Mouse (Mus musculus) embryonic facial prominence, embryonic 10.5 days (tissue): Measurements from ENCODE around the gene Cldn14. TPM values are rescaled to one million over a fixed set of nuclear protein-coding genes. Genes with fewer than 3 reads are reported as not detected.
A peak's percentile ranks its signal among the peaks of the same experiment; 100 is the strongest.
"Not testable (repeated sequence)": the region's sequence is repeated elsewhere in the genome, so short reads cannot be mapped to it uniquely, and the experiment has no call there.

Experiments used
- DNase-seq: peaks from one replicate; pipeline ENCODE4 v3.0.0-alpha.2; 2017; ENCODE audit warnings: low spot score
- H3K27ac ChIP-seq: fragments of 300-500 bp; sonication (generic); replicated peaks from 2 replicates; pipeline ENCODE4 v1.5.1; 2016; ENCODE audit warnings: mild to moderate bottlenecking
- H3K27me3 ChIP-seq: fragments of 300-500 bp; sonication (generic); replicated peaks from 2 replicates; pipeline ENCODE4 v1.6.1; 2016; ENCODE audit warnings: low read depth, mild to moderate bottlenecking; ENCODE audit not compliant: poor library complexity, severe bottlenecking
- H3K36me3 ChIP-seq: fragments of 300-500 bp; sonication (generic); replicated peaks from 2 replicates; pipeline ENCODE4 v1.6.1; 2016; ENCODE audit warnings: mild to moderate bottlenecking, moderate library complexity
- H3K4me1 ChIP-seq: fragments of 300-500 bp; sonication (generic); 2 replicates; pipeline ENCODE4 v1.6.1; 2016
- H3K4me3 ChIP-seq: fragments of 300-500 bp; sonication (generic); 2 replicates; pipeline ENCODE4 v1.5.1; 2016; ENCODE audit warnings: mild to moderate bottlenecking, moderate library complexity
- H3K9me3 ChIP-seq: fragments of 300-500 bp; sonication (generic); 2 replicates; pipeline ENCODE4 v1.6.1; 2016; ENCODE audit warnings: mild to moderate bottlenecking
- WGBS: fragments of 180-500 bp; shearing (Covaris S2); methylation state at CpG from one replicate; pipeline ENCODE4 v1.1.7; 2016; 5-methylcytosine and 5-hydroxymethylcytosine counted together
- polyA plus RNA-seq: library from polyadenylated mRNA; unstranded; fragments of >200 nt; fragmentation: Nextera tagmentation; extraction: Ambion mirVana; gene quantifications from 2 replicates; pipeline ENCODE4 v1.2.1, GENCODE M21; 2016

Gene Cldn14
- polyA plus RNA-seq, 1 experiment from 2014 or later: not detected

- DNase-seq: no peak
- H3K9me3 ChIP-seq: no peaks in the 10 kb centered on the region
- 82% methylated on average over 6 of the region's 6 CpGs for WGBS
- H3K4me1 ChIP-seq: peaks cover 3% of the 10 kb centered on the region; the same call in 1 of the 2 replicates
- no peak overlapping the region for H3K27ac ChIP-seq
- H3K4me3 ChIP-seq: no peak overlapping the region
- H3K36me3 ChIP-seq: no peaks in the 10 kb centered on the region
- H3K27me3 ChIP-seq: no peaks in the 10 kb centered on the region
Observed at GRCm38 (mm10) chr16:94001366-94001765, 7.3 kb downstream of the Cldn14 start.

DNA sequence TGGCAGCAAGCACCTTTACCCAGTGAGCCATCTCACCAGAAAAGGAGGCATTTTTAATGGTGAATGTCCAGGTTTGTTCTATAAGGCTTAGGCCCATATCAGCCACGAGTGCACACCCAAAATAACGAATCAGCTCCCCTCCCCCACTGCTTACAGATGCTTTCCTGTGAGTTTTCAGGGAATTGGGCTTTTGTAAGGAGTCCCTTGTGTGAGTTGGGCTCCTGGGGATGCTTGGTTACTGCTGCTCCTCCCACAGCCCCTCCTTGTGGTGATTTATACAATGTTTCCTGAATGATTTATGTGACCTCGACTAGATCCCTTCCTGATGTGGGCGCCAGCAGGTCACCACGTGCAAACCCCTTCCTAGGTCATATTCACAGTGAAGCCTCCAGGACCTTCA lies 9.7 kb downstream of the Cldn14 start:
- DNase-seq: no peak
- 65% methylated on average over 5 of the region's 5 CpGs for WGBS
- Histone ChIP-seq H3K9me3 (no peaks in the 10 kb centered on the region), H3K36me3 (no peaks in the 10 kb centered on the region), H3K4me1 (peaks cover 12% of the 10 kb centered on the region; the same call in 1 of the 2 replicates), H3K4me3 (no peak overlapping the region), H3K27me3 (no peaks in the 10 kb centered on the region), H3K27ac (no peak overlapping the region)

DNA sequence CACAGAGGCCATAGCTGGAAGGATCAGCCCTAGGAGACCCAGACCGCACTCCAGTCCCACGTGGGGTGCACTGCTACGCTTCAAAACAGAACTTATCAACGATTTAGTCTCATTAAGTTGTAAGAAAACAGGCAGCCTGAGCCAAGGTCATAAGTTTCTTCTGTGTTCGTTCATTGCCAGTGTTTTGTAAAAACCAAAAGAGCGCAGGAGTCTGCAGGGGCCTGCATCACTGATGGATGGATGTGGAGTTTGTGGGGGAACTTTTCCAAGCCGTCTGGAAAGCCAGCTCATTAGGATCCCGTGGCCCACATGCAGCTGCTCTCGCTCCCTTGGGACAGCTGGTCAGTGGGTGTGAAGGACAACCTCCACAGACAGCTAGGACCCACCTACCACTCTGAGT lies 25.1 kb downstream of the Cldn14 start:
- Histone ChIP-seq H3K4me3 (no peak overlapping the region), H3K4me1 (peaks cover 20% of the 10 kb centered on the region), H3K27me3 (no peaks in the 10 kb centered on the region), H3K9me3 (no peaks in the 10 kb centered on the region), H3K36me3 (no peaks in the 10 kb centered on the region), H3K27ac (no peak overlapping the region)
- no peak for DNase-seq
- 85% methylated on average over 9 of the region's 9 CpGs for WGBS

DNA sequence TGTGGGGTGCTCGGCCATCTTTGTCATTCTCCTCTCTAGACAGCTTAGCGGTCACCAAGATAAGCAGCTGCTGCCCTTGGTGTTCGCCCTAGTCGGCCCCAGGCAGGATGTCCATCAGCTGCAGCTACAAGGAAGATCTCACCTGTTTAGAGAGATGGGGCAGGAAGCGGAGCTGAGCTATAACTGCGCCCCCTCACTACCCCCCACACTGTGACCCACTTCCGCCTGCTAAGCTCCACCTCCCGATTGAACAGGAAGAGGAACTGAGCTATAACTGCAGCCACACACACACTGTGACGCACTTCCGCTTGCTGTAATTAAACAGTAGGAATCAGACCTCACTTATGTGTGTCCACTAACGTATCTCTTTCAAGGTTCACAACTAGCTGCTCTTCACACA lies 26.3 kb downstream of the Cldn14 start:
- Histone ChIP-seq H3K4me3 (no peak overlapping the region), H3K36me3 (no peaks in the 10 kb centered on the region), H3K9me3 (no peaks in the 10 kb centered on the region), H3K4me1 (peaks cover 20% of the 10 kb centered on the region), H3K27ac (no peak overlapping the region), H3K27me3 (no peaks in the 10 kb centered on the region)
- DNase-seq: no peak
- 86% methylated on average over 11 of the region's 11 CpGs for WGBS

- H3K27me3 ChIP-seq: no peaks in the 10 kb centered on the region
- WGBS: 70% methylated on average over 15 of the region's 15 CpGs
Observed at GRCm38 (mm10) chr16:93981190-93981841, 27.3 kb downstream of the Cldn14 start.

DNA sequence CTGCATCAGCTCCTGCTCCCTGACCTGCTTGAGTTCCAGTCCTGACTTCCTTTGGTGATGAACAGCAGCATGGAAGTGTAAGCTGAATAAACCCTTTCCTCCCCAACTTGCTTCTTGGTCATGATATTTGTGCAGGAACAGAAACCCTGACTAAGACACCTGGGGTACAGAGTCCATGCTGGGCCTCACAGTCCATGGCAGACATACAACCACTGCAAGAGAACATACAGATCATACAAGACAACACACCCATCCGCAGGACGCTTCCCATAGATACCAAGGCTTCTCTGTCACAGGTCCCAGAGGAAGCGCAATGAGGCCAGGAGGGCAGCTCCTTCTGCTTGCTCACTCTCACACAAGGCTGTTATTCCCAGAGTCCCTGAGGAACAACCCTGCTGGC lies 28.3 kb downstream of the Cldn14 start:
- not testable (repeated sequence) for DNase-seq, H3K4me3 ChIP-seq, H3K9me3 ChIP-seq, H3K36me3 ChIP-seq, H3K27me3 ChIP-seq
- Histone ChIP-seq H3K27ac (peak overlapping the region; percentile 10; the same call in 1 of the 2 replicates), H3K4me1 (peaks cover 20% of the 10 kb centered on the region)
- WGBS: 83% methylated on average over 3 of the region's 3 CpGs

More at GRCm38 (mm10) chr16:93981190-93981841, 27.3 kb downstream of the Cldn14 start:
- H3K4me3 ChIP-seq: no peak overlapping the region
- no peaks in the 10 kb centered on the region for H3K36me3 ChIP-seq
- H3K27ac ChIP-seq: peak overlapping the region; percentile 10
- no peaks in the 10 kb centered on the region for H3K9me3 ChIP-seq
- DNase-seq: no peak
- peaks cover 20% of the 10 kb centered on the region for H3K4me1 ChIP-seq

- no peak overlapping the region for H3K27ac ChIP-seq
- H3K27me3 ChIP-seq: no peaks in the 10 kb centered on the region
- H3K9me3 ChIP-seq: no peaks in the 10 kb centered on the region; the same call in 1 of the 2 replicates
- H3K4me1 ChIP-seq: peaks cover 20% of the 10 kb centered on the region
- H3K4me3 ChIP-seq: no peak overlapping the region
- H3K36me3 ChIP-seq: no peaks in the 10 kb centered on the region
- 77% methylated on average over 2 of the region's 2 CpGs for WGBS
- DNase-seq: no peak
Observed at GRCm38 (mm10) chr16:93979316-93979715, 29.3 kb downstream of the Cldn14 start.

GRCm38 (mm10) chr16:93977587-93977986 lies 31.1 kb downstream of the Cldn14 start:
- H3K4me1 ChIP-seq: peaks cover 32% of the 10 kb centered on the region
- H3K9me3 ChIP-seq: no peaks in the 10 kb centered on the region; the same call in 1 of the 2 replicates
- no peaks in the 10 kb centered on the region for H3K36me3 ChIP-seq
- H3K27me3 ChIP-seq: no peaks in the 10 kb centered on the region
- WGBS: 95% methylated on average over 6 of the region's 6 CpGs
- DNase-seq: no peak
- H3K4me3 ChIP-seq: no peak overlapping the region
- no peak overlapping the region for H3K27ac ChIP-seq

DNA sequence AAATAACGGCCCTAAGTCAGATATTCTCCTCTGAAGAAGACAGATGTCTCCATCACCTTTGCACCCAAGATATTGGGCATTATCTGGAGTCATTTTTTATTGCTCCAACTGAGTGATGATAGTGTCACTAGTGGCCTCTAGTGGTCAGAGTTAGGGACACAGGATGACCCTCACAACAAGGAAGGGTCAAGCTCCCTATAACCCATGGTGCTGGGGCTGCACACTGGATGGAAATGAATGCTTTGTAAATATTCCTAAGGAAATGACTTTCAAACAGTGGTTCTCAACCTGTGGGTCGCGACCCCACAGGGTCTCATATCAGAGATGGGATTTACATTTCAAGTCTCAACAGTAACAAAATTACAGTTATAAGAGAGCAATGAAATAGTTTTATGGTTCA lies 31.7 kb downstream of the Cldn14 start:
- Histone ChIP-seq H3K36me3 (no peaks in the 10 kb centered on the region), H3K27me3 (no peaks in the 10 kb centered on the region), H3K9me3 (no peaks in the 10 kb centered on the region; the same call in 1 of the 2 replicates), H3K27ac (no peak overlapping the region), H3K4me1 (peaks cover 32% of the 10 kb centered on the region), H3K4me3 (no peak overlapping the region)
- 55% methylated on average over 3 of the region's 3 CpGs for WGBS
- no peak for DNase-seq

GRCm38 (mm10) chr16:93975430-93975829 lies 33.2 kb downstream of the Cldn14 start:
- Histone ChIP-seq H3K4me1 (peaks cover 23% of the 10 kb centered on the region), H3K4me3 (no peak overlapping the region), H3K9me3 (no peaks in the 10 kb centered on the region; the same call in 1 of the 2 replicates), H3K36me3 (no peaks in the 10 kb centered on the region), H3K27me3 (no peaks in the 10 kb centered on the region), H3K27ac (no peak overlapping the region)
- DNase-seq: no peak
- WGBS: 76% methylated on average over 12 of the region's 12 CpGs

- no peak for DNase-seq
- no peaks in the 10 kb centered on the region for H3K36me3 ChIP-seq
- 71% methylated on average over 8 of the region's 8 CpGs for WGBS
- H3K4me3 ChIP-seq: peak overlapping the region; percentile 47; the same call in 1 of the 2 replicates
- no peaks in the 10 kb centered on the region; the same call in 1 of the 2 replicates for H3K9me3 ChIP-seq
- no peaks in the 10 kb centered on the region for H3K27me3 ChIP-seq
- peaks cover 22% of the 10 kb centered on the region for H3K4me1 ChIP-seq
- no peak overlapping the region for H3K27ac ChIP-seq
Observed at GRCm38 (mm10) chr16:93974278-93974677, 34.4 kb downstream of the Cldn14 start.

DNA sequence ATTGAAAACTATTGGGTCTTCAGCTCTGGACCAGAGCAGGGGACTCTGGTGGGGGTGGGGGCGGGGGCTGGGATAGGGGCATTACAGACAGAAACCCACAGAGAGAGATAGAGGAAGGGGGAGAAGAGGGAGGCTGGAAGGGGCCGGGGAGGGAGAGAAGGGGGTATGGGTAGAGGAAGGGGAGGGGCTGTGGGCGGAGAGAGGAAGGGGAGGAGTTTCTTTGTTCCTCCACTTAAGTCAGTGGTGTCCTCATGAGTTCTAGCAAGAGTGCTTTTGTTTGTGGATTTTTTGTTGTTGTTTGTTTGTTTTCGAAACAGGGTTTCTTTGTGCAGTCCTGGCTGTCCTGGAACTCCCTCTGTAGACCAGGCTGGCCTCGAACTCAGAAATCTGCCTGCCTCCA lies 35.1 kb downstream of the Cldn14 start:
- WGBS: 49% methylated on average over 5 of the region's 5 CpGs
- Histone ChIP-seq H3K27ac (peak overlapping the region; percentile 60), H3K27me3 (peaks cover under 1% of the 10 kb centered on the region; the same call in 1 of the 2 replicates), H3K4me3 (peak overlapping the region; percentile 47), H3K4me1 (peaks cover 22% of the 10 kb centered on the region), H3K36me3 (no peaks in the 10 kb centered on the region), H3K9me3 (no peaks in the 10 kb centered on the region; the same call in 1 of the 2 replicates)
- peak; percentile 52 for DNase-seq

- peak overlapping the region; percentile 47 for H3K4me3 ChIP-seq
- DNase-seq: no peak
- H3K36me3 ChIP-seq: no peaks in the 10 kb centered on the region
- 33% methylated on average over 10 of the region's 10 CpGs for WGBS
- H3K27ac ChIP-seq: peak overlapping the region; percentile 60
- peaks cover 22% of the 10 kb centered on the region for H3K4me1 ChIP-seq
- peaks cover 5% of the 10 kb centered on the region; the same call in 1 of the 2 replicates for H3K27me3 ChIP-seq
- no peaks in the 10 kb centered on the region; the same call in 1 of the 2 replicates for H3K9me3 ChIP-seq
Observed at GRCm38 (mm10) chr16:93973123-93973522, 35.5 kb downstream of the Cldn14 start.
